Mouse (Mus musculus) intestine, embryonic 14.5 days (tissue): ENCODE measurements around the gene Timm9. TPM values are rescaled to one million over a fixed set of nuclear protein-coding genes. Genes with fewer than 3 reads are reported as not detected.

Experiments
- ATAC-seq: fragments of 200-750 bp; cut with Nextera tagmentation; replicated peaks from 2 replicates; pipeline ENCODE4 v1.8.0; 2017; ENCODE audit warnings: low read depth, moderate number of reproducible peaks, moderate TSS enrichment, moderate library complexity; ENCODE audit not compliant: low FRiP score, low TSS enrichment
- DNase-seq: peaks from one replicate; pipeline ENCODE4 v3.0.0-alpha.2; 2018; ENCODE audit warnings: low spot score
- H3K27ac ChIP-seq: fragments of 300-500 bp; sonication (generic); 2 replicates; pipeline ENCODE4 v1.5.1; 2014; ENCODE audit warnings: low read depth, mild to moderate bottlenecking, control low read depth
- H3K27me3 ChIP-seq: fragments of 300-500 bp; sonication (generic); replicated peaks from 2 replicates; pipeline ENCODE4 v1.6.1; 2014; ENCODE audit warnings: low read length, control low read depth; ENCODE audit not compliant: control insufficient read depth, insufficient read depth
- H3K36me3 ChIP-seq: fragments of 300-500 bp; sonication (generic); 2 replicates; pipeline ENCODE4 v1.6.1; 2014; ENCODE audit warnings: low read length, control low read depth; ENCODE audit not compliant: control insufficient read depth, insufficient read depth
- H3K4me1 ChIP-seq: fragments of 300-500 bp; sonication (generic); replicated peaks from 2 replicates; pipeline ENCODE4 v1.6.1; 2014; ENCODE audit warnings: low read length, control low read depth, mixed read lengths; ENCODE audit not compliant: control insufficient read depth, insufficient read depth
- H3K4me2 ChIP-seq: fragments of 300-500 bp; sonication (generic); 2 replicates; pipeline ENCODE4 v1.6.1; 2014; ENCODE audit warnings: low read length
- H3K4me3 ChIP-seq: fragments of 300-500 bp; sonication (generic); 2 replicates; pipeline ENCODE4 v1.5.1; 2014; ENCODE audit warnings: low read depth, low read length, control low read depth, mixed read lengths
- H3K9ac ChIP-seq: fragments of 300-500 bp; sonication (generic); 2 replicates; pipeline ENCODE4 v1.6.1; 2014; ENCODE audit warnings: mild to moderate bottlenecking, low read length
- H3K9me3 ChIP-seq: fragments of 300-500 bp; sonication (generic); 2 replicates; pipeline ENCODE4 v1.6.1; 2016; ENCODE audit warnings: low read length, control low read depth; ENCODE audit not compliant: control insufficient read depth
- WGBS: fragments of 180-500 bp; shearing (Covaris S2); extraction: QIAGEN DNeasy Blood & Tissue Kit; methylation state at CpG from one replicate; pipeline ENCODE4 v1.1.7; 2014; 5-methylcytosine and 5-hydroxymethylcytosine counted together
- polyA plus RNA-seq: library from polyadenylated mRNA; unstranded; fragments of >200 nt; fragmentation: Nextera tagmentation; extraction: Ambion mirVana; gene quantifications from 2 replicates; pipeline ENCODE4 v1.2.1, GENCODE M21; 2014

Gene Timm9
- polyA plus RNA-seq, result 99.8 and 108 TPM in 2 replicates

GRCm38 (mm10) chr12:71136130-71136973 lies at the start of gene Timm9, which contains the start of gene 2700049A03Rik:
TSS of gene Timm9 (minus strand) at chr12:71136684.
TSS of gene 2700049A03Rik (plus strand) at chr12:71136848.
- peaks cover 38% of the 10 kb centered on the region for H3K36me3 ChIP-seq
- peak within 1 kb of the TSS; percentile 86 for H3K4me2 ChIP-seq
- no peaks in the 10 kb centered on the region for H3K9me3 ChIP-seq
- peak within 1 kb of the TSS; percentile 78 for H3K27ac ChIP-seq
- H3K4me3 ChIP-seq, result peak within 1 kb of the TSS; percentile 93
- WGBS, result under 1% methylated on average over 52 of the region's 52 CpGs
- ATAC-seq (peak; percentile 94), DNase-seq (peak; percentile 89)
- H3K27me3 ChIP-seq, result no peaks in the 10 kb centered on the region
- H3K9ac ChIP-seq, result peak within 1 kb of the TSS; percentile 77
- peaks cover 8% of the 10 kb centered on the region for H3K4me1 ChIP-seq

- H3K4me1 ChIP-seq, result no peaks in the 10 kb centered on the region
- peaks cover 80% of the 10 kb centered on the region for H3K36me3 ChIP-seq
- WGBS, result 94% methylated on average over 4 of the region's 4 CpGs
Measured at GRCm38 (mm10) chr12:71184396-71184795, 47.9 kb upstream of the Timm9 start.

GRCm38 (mm10) chr12:71183736-71184135 lies 47.3 kb upstream of the Timm9 start:
- no peak overlapping the region for H3K4me2 ChIP-seq
- ATAC-seq, result no peak
- no peak overlapping the region for H3K4me3 ChIP-seq
- no peak for DNase-seq
- no peaks in the 10 kb centered on the region for H3K4me1 ChIP-seq
- no peaks in the 10 kb centered on the region for H3K27me3 ChIP-seq
- 96% methylated on average over 3 of the region's 3 CpGs for WGBS
- H3K36me3 ChIP-seq, result peaks cover 80% of the 10 kb centered on the region
- no peak overlapping the region for H3K9ac ChIP-seq
- no peak overlapping the region for H3K27ac ChIP-seq
- no peaks in the 10 kb centered on the region for H3K9me3 ChIP-seq

More at GRCm38 (mm10) chr12:71184396-71184795, 47.9 kb upstream of the Timm9 start:
- H3K4me2 ChIP-seq, result no peak overlapping the region
- H3K27ac ChIP-seq, result no peak overlapping the region
- H3K9ac ChIP-seq, result no peak overlapping the region
- DNase-seq (no peak), ATAC-seq (no peak)
- H3K4me3 ChIP-seq, result no peak overlapping the region
- H3K27me3 ChIP-seq, result no peaks in the 10 kb centered on the region
- H3K9me3 ChIP-seq, result no peaks in the 10 kb centered on the region

GRCm38 (mm10) chr12:71169911-71170310 lies 33.4 kb upstream of the Timm9 start:
- H3K4me2 ChIP-seq, result no peak overlapping the region
- 97% methylated on average over 1 of the region's 1 CpGs for WGBS
- H3K4me1 ChIP-seq, result no peaks in the 10 kb centered on the region
- H3K9me3 ChIP-seq, result no peaks in the 10 kb centered on the region
- ATAC-seq (no peak), DNase-seq (no peak)
- peaks cover 59% of the 10 kb centered on the region for H3K36me3 ChIP-seq
- H3K4me3 ChIP-seq, result no peak overlapping the region
- no peaks in the 10 kb centered on the region for H3K27me3 ChIP-seq
- H3K9ac ChIP-seq, result no peak overlapping the region
- H3K27ac ChIP-seq, result no peak overlapping the region

GRCm38 (mm10) chr12:71164410-71164809 lies 27.9 kb upstream of the Timm9 start:
- 93% methylated on average over 9 of the region's 9 CpGs for WGBS
- no peak overlapping the region for H3K4me2 ChIP-seq
- ATAC-seq, result no peak
- H3K4me1 ChIP-seq, result no peaks in the 10 kb centered on the region
- no peak overlapping the region for H3K9ac ChIP-seq
- no peak overlapping the region for H3K4me3 ChIP-seq
- no peak overlapping the region for H3K27ac ChIP-seq
- DNase-seq, result no peak
- no peaks in the 10 kb centered on the region for H3K9me3 ChIP-seq
- peaks cover 67% of the 10 kb centered on the region for H3K36me3 ChIP-seq
- no peaks in the 10 kb centered on the region for H3K27me3 ChIP-seq

- ATAC-seq, result no peak
- WGBS, result 87% methylated on average over 6 of the region's 6 CpGs
- no peak for DNase-seq
- no peaks in the 10 kb centered on the region for H3K9me3 ChIP-seq
- H3K27ac ChIP-seq, result no peak overlapping the region
- peaks cover 87% of the 10 kb centered on the region for H3K36me3 ChIP-seq
- H3K27me3 ChIP-seq, result no peaks in the 10 kb centered on the region
- H3K4me2 ChIP-seq, result no peak overlapping the region
- no peaks in the 10 kb centered on the region for H3K4me1 ChIP-seq
- no peak overlapping the region for H3K9ac ChIP-seq
- H3K4me3 ChIP-seq, result no peak overlapping the region
Measured at GRCm38 (mm10) chr12:71157974-71158373, 21.5 kb upstream of the Timm9 start.

GRCm38 (mm10) chr12:71154979-71155378 lies 18.5 kb upstream of the Timm9 start:
- no peak for ATAC-seq
- H3K4me1 ChIP-seq, result no peaks in the 10 kb centered on the region
- DNase-seq, result no peak
- H3K4me2 ChIP-seq, result no peak overlapping the region
- H3K27ac ChIP-seq, result no peak overlapping the region
- H3K36me3 ChIP-seq, result peaks cover 84% of the 10 kb centered on the region
- no peaks in the 10 kb centered on the region for H3K9me3 ChIP-seq
- no peaks in the 10 kb centered on the region for H3K27me3 ChIP-seq
- 95% methylated on average over 6 of the region's 6 CpGs for WGBS
- no peak overlapping the region for H3K9ac ChIP-seq
- no peak overlapping the region for H3K4me3 ChIP-seq

GRCm38 (mm10) chr12:71150167-71150566 lies 13.7 kb upstream of the Timm9 start:
- Histone ChIP-seq H3K9me3 (no peaks in the 10 kb centered on the region), H3K4me2 (no peak overlapping the region), H3K27ac (no peak overlapping the region), H3K36me3 (peaks cover 84% of the 10 kb centered on the region), H3K4me3 (no peak overlapping the region), H3K27me3 (no peaks in the 10 kb centered on the region), H3K4me1 (no peaks in the 10 kb centered on the region), H3K9ac (no peak overlapping the region)
- no peak for DNase-seq
- 92% methylated on average over 8 of the region's 8 CpGs for WGBS
- ATAC-seq, result no peak

GRCm38 (mm10) chr12:71149456-71149855 lies 13.0 kb upstream of the Timm9 start:
- 90% methylated on average over 6 of the region's 6 CpGs for WGBS
- no peaks in the 10 kb centered on the region for H3K9me3 ChIP-seq
- no peaks in the 10 kb centered on the region for H3K27me3 ChIP-seq
- H3K36me3 ChIP-seq, result peaks cover 85% of the 10 kb centered on the region
- H3K27ac ChIP-seq, result no peak overlapping the region
- no peak overlapping the region for H3K4me2 ChIP-seq
- no peak overlapping the region for H3K4me3 ChIP-seq
- no peak for DNase-seq
- no peak for ATAC-seq
- no peaks in the 10 kb centered on the region for H3K4me1 ChIP-seq
- H3K9ac ChIP-seq, result no peak overlapping the region
